Mouse (Mus musculus): ENCODE results near the gene Cog6.
"Not testable (repeated sequence)": the region's sequence is repeated elsewhere in the genome, so short reads cannot be mapped to it uniquely, and the experiment has no call there.

Cog6 gene

DNA sequence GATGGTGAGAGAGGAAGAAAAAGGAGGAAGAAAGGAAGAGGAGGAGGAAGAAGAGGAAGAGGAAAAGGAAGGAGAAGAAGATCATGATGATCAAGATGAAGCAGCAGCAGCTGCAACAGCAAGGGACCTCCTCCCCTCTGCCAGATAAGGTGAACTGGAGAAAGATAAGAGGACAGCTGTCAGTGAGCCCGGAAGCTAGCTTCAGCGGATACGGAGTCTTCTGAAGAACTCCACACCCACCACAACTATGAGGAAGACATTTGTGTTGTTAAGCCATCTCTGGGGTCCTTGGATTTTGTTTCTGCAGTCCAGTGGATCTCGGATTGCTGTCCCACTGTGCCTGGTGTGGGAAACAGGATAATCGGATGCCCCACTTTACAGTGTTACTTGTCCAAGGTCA is 15.4 kb upstream of the Cog6 start:
- no peak for DNase-seq (ENCODE audit: low spot score)

DNA sequence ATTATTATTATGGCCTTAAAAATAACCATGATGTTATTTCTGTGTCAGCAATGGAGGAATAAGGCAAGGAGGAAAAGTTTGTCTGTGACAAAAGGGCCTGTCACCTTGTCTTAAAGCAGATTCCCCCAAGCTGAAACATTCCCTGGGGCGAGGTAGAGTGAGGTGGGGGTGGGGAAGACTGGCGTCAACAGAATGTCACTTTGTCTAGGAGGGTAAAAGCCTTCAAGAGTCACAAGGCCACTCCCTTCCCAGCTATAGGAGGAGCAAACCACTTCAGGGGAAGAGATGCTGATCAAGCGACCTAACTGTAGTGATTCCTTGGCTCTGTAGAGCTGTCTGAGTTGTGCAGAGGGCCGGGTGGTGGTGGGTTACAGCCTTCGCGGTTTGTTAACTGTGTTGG is 14.5 kb upstream of the Cog6 start:
- DNase-seq (ENCODE audit: low spot score): no peak

DNA sequence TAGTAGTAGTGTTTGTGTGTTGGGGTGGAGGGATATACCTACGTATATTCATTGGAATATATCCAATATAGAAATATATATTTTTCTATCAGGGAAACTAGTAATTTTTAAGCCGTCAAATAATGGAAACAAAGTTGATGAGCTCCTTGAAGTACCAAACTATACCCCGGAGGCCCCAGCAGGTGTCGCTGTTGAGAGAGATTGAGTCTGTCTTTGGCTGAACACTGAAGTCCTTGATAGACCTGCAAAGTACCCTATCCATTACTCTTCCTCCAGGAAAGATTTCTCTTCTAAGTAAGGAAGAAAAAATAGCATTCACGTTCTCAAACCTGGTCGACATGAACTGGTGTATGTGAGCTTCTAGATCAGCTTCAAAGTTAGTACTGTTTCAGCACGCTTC is 12.0 kb upstream of the Cog6 start:
- peak; percentile 89 for DNase-seq (ENCODE audit: low spot score)

DNA sequence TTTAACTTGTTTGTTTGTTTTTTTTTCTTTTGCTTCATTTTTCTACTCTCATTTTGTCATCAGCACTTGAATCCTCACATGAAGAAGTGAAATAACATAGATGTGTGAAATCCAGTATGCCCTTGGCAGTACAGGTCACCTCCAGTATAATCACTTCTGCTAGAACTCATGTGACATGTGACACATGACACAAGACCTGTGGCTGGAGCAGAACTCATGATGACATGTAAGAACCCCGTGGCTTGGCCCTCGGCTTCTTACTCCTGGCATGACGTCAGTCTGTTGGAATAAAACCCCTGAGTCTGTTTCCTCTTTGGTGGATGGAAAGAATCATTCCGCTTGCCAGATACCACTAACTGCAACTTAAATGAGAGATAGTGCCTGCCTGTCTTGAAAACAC is 10.3 kb upstream of the Cog6 start:
- DNase-seq (ENCODE audit: low spot score): no peak

DNA sequence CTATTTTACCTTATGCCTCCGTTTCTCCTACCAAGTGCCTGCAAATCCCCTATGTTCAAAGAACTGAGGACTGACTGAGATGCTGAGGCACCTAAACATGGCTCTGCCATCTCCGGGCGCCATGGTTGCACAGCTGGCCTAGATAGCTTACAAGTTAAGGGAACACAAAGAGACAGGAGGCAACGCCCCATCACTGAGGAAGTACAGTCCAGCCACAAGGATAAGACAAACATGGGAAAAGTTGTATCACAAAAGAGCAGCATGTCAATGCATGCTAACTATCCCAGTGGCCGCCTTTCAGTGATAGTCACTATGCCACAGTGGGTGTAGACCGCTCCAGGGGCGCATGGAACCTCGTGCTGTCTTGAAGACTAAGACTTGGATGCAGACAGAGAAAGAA is 9.6 kb downstream of the Cog6 start:
- DNase-seq (ENCODE audit: low spot score): no peak

DNA sequence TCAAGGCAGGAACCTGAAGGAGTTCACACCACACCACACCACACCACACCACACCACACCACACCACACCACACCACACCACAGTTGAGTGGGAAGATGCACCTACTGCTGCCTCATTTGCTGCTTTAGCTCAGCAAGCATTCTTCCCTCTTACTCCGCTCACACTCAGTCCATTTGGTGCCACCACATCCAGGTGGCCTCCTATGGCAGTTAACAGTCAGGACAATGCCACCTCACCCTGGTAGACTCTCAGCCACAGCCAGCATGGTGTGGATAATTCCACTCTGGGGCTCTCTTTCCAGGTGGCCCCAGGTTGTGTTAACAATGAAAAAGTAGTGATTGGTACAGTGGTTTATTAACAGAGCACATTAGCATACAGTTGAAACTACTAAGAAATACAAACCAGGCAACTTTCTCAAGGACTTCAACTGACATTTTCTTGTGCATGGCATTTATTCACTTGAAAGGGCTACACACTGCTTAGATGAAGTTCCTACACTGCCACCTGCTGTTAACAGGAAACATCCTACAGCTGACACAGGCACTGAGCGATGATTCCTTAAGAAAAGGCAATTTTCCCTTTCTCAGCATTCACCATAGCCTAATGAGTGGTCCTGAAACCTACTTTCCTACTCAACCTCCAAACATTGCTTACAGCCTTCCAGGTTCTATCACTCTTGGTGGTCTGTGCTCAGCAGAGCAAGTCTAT is 12.5 kb downstream of the Cog6 start:
- peak; percentile 67 for DNase-seq (ENCODE audit: low spot score)

DNA sequence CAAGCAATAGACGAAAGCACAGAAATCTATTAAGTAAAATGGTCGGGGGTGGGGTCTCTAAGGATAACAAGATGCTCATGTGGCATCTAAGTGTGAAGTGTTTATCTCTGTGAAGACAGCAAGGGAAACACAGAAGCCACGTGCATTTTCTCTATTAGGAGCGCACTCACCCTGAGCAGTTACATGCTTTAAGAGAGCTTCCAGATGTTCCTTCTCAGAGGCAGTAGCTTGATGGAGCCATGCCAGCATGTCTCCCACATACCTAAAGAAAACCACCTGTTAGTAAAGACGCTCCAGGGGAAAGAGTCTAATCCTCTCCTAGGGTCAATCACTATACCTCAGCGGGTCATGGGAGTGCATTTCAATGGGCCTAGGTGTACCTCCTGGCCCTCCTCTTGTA is 15.0 kb downstream of the Cog6 start:
- no peak for DNase-seq (ENCODE audit: low spot score)

DNA sequence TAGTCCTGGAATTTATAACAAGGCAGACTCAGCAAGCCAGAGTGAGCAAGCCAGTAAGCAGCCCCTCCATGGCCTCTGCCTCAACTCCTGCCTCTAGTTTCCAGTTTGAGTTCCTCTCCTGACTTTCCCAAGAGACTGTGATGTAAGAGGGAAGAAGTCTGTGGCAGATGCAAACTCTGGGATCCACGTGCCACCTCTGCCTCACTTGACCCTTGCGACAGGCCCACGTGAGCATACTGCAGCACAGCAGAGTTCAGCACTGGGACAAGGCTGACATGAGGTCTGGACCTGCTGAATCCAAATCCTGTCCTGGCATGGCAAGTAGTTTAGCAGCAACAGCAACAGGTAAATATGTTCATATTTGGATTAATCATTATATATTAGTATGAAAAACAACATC is 17.0 kb downstream of the Cog6 start:
- no peak for DNase-seq (ENCODE audit: low spot score)

DNA sequence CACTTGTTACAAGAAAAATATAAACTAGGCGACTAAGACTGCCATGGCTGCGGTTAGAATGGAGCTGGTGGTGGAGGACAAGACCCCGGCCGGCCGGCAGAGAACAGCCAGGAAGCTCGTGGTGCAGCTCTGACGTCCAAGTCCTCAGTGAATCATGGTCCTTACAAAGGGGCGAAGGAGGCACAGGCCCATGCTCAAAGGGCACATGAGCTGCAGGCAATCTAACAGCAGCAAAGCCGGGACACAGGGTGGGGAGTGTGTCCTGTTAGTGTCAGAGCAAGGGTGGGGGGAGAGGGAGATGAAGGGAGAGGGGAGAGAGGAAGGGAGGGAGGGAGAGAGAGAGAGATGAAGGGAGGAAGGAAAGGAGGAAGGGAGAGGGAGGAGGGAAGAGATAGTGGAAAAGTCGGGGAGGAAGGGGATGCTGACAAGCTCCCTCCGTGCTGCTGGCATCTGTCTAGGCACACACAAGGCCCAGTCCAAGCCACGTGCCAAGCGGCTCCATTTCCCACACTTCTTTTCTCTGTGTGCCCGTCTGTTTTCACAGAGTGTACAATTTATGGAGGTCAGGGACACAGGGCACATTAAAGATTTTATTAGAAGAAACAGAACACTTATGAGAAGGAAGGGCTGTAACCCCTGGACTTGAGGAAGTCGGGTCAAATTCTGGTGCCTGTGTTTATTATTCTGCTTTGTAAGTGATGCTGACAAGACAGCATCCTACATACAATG is 17.9 kb downstream of the Cog6 start:
- no peak for DNase-seq (ENCODE audit: low spot score)

DNA sequence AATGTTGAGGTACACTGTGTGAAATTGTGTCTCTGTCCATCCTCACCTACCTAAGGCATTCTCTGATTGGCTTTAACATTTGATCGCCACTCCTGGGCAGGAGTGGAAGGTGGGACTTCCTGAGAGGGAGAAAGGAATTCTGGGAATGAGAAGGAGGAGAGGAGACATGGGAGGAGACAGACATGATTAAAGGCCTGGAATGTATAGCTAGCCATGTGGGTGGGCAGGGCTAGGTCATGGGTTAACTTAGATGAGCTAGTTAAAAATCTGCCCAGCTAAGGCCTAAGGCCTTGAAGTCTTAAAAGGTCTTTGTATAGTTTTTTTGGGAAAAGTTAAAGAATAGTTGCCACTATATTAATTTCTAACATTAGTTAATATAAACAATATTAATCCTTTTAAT is 19.7 kb downstream of the Cog6 start:
- DNase-seq (ENCODE audit: low spot score): no peak

DNA sequence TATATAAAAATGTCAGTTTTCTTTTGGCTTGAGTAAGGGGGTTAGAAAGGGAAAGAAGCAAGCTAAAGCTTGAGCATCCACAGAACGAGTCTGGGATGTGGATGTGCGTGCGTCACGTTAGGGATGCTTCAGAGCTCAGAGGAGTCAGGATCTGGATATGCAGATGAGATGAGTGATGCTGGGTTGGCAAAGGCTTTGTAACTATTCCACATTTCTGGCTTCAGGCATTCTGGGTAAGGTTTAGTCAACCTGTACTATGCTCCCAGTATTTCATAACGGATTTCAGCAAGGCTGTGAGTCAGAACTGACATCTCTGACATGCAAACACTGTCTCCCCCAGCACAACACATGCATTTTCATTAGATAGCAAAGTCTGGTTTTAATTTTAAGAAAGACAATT is 20.4 kb downstream of the Cog6 start:
- DNase-seq (ENCODE audit: low spot score): no peak

DNA sequence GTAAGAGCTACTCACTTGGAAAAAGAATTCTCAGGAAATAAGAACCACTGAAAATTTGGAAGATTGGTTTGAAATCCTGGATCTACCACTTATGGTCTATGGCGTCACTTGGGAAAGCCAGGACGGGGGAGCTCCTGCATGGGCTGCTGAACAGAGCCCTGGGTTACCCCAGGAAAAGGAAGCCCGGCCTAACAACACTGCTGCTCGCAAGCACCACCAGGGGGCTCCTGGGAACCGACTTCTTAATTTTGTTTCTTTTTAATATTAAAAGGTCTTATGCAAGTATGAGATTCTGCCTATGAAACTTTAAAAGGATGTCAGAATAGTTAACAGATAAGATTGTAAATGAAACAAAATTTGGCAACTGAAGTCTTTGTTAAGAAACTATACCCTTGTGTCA is 22.4 kb downstream of the Cog6 start:
- DNase-seq (ENCODE audit: low spot score): peak; percentile 16

DNA sequence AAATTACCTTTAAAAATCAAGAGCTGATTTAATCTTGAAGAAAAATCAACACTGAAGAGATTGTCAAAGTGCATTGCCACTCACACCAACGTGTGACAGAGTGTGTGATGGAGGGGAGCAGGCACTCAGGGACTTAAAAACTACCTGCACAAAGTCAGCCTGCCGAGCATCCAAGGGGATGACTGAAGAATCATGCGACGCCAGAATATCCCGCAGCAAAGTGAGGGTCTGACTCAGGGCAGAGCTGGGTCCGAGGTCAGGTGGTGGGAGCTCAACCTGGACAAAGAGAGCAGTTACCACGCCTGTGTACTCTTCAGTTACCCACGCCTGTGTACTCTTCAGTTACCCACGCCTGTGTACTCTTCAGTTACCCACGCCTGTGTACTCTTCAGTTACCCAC is 23.7 kb downstream of the Cog6 start:
- no peak for DNase-seq (ENCODE audit: low spot score)

DNA sequence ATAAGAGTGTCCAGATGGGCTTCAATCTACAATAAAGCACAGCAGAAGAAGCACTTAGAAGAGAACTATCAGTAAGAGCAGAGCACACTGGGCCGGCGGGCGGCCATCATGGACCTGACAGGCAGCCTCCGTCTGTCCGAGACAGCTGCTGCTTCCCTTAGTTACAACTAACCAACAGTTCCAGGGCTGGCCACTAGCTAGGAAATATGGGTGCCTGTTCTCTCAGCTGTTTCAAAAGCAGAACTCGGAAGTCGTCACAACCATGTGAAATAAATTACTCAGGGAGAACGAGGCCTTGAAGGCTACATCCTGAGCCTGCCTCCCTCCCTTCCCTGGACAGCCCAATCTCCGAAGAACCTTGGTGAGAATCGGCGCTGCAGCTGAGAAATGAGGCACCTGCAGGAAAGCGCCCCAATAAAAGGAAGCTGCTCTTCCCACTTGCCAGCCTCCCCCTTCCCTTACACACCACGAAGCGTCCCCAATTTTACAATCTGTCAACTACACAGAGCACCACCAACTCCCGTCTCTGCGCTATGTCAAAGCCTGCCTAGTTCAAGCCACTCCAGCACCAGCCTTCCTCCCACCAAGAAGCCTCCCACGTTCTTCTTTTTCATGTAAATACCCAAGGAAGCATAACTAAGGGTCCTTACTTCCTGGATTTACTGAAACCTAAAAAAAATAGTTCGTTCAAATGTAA is 26.8 kb downstream of the Cog6 start:
- no peak for DNase-seq (ENCODE audit: low spot score)

DNA sequence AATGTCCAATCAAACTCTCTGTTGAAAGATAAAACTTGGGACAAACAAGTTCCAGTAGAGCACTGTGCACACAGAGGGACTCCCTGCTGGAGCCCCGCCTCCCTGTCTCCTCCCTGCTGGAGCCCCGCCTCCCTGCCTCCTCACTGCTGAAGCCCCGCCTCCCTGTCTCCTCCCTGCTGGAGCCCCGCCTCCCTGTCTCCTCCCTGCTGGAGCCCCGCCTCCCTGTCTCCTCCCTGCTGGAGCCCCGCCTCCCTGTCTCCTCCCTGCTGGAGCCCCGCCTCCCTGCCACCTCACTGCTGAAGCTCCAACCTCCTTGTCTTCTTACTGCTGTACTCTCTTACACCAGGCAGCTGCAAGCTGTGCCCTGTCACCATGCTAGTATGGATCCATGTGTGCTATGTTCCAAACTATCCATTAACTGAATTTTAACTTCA is 31.5 kb downstream of the Cog6 start:
- not testable (repeated sequence) for DNase-seq (ENCODE audit: low spot score)

DNA sequence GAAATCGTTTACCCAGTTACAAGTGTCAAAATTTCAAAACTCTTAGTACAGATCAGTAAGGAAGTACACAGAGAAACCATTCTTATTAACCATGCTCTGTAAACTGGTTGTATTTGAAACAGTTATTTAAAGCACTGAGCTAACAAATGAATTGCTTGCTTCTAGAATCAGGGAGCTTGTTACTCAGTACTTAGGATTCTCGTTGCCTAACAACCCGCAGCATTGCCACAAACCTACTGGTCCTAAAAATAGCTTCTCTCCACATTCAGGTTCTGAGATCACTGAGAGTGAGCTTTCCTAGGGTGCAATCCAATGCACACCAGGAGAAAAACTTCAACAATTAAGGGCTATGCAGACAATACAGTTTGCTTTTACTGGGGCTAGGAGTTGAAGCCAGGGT is 33.3 kb downstream of the Cog6 start:
- DNase-seq (ENCODE audit: low spot score): no peak

DNA sequence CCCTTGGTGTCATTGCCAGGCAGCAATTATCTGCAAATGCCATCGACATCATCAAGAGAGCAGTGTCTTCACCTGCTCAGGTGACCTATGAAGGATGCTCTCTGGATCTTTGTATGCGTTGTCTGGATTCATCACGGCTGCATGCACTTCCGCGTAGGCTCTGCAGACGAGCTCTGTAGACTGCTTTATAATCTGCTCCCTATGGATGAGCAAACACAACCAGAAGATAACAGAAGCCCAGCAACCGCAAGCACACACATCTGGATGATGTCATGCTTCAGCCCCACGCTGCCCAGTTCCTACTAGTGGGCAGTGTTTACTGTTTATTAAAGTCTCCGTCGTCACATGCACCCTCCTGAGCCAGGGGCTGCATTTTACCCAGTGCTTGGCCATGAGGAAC is 34.0 kb downstream of the Cog6 start:
- DNase-seq (ENCODE audit: low spot score): no peak

DNA sequence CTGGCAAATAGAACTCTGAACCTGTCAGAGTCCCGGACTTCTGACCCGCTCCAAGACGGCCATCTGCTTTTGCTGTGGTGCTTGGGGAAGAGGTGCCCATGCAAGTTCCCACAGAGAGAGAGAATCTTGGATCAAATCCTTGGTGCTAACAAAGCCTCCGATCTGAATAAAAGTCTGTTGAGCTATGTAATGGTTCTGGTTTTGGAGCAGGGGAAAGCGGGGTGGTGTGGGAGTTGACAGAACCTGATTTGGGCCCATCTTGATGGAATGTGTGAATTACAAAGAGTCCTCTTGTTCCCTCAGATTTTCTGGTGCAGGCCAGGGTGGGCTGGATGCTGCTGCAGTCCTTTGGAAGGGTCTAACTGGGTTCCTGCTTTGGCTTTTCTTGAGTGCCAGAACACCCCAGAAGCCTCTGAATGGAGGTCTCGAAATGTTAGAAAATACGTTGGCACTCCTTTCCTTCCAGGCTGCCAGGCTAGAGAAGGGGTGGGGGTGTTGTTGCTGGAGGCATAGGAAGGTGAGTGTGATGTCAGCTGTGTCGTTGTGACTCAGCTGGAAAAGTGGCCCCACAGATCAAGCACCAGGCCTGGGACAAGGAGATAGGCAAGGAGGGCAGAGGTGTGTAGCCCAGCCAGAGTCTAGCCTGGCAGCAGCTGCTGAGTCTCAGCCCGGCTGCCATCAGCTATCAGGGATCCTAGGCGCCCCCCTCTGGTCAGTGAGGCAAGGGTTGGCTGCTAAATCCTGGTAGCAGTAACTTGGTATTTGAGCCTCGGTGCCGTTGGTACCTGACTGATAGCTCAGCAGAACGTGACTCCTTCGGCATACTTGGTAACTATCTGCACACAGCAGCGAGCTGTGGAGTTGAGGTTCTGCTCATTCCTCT is 42.1 kb downstream of the Cog6 start:
- peak; percentile 84 for DNase-seq (ENCODE audit: low spot score)

DNA sequence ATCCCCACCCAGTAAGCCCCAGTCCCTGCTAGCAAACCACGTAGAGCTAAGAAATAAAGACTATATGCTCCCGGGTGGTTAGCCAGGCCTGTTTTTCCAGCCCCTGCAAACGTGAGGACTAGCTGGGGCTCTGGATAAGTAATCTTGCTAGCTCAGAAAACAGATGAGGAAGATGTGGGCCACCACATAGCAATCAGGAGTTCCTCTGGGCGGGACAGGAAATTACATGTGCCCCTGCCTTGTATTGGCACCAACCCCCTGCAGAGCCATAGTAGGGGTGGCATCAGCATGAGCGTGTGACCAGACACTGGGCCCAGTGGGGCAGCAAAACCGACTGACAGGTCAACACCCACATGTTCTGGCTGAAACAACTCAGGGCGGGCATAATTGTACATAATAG is 44.1 kb downstream of the Cog6 start:
- DNase-seq (ENCODE audit: low spot score): no peak

DNA sequence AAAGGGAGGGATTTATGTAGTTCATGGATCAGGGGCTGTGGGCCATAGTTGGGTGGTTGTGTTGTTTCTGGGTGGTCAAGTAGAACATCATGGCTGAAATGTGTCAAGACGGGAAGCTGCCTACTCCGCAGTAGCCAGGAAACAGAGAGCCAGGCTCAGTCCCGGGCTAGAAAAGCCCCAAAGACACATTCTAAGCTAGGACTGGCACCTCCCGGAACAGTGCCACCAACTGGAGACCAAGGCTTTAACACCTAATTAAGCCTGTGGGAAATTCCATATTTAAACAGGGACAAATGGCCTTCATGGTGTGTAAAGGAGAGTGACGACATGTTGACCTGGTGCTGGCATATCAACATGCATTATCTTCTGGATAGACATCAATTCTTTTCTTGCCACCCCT is 50.0 kb downstream of the Cog6 start:
- no peak for DNase-seq (ENCODE audit: low spot score)

DNA sequence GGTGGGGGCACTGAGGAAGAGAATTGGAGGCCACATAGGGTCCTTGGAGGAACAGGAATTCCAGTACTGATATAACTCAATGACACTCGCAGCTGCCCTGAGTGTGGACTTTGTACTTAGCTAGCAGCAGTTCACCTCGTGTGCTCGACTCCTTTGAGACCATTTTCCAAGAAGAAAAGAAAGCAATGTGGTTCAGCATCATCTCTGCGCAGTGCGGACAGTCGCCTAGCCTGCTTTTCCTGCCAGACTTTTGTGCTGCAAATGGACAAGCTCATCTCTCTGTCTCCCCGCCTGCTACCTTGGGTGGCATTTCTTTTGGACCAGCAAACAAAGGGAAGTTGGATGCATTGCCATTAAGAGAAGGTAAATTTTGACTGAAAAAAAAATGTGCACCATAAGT is 52.8 kb downstream of the Cog6 start:
- no peak for DNase-seq (ENCODE audit: low spot score)

DNA sequence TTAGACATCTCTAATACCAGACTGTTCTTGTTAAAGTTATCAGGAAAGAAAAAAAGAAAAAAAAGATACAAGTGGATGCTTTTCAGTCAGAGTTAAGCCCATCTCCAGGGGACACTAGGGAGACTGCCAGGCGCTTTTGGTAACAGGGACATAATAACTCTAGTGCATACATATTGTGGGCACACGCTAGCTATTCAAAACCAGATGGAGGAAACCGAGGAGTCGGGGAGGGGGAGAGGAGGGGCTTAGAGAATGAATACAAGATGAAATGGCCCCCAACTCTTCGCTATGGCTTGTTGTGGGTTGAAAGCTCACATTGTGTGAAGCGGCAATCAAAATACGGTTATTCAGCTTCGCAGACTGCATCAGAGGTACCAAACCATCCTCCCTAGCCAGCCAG is 53.6 kb downstream of the Cog6 start:
- no peak for DNase-seq (ENCODE audit: low spot score)
